Mouse (Mus musculus): Measurements from ENCODE around the gene Kcna7.

Gene Kcna7

DNA sequence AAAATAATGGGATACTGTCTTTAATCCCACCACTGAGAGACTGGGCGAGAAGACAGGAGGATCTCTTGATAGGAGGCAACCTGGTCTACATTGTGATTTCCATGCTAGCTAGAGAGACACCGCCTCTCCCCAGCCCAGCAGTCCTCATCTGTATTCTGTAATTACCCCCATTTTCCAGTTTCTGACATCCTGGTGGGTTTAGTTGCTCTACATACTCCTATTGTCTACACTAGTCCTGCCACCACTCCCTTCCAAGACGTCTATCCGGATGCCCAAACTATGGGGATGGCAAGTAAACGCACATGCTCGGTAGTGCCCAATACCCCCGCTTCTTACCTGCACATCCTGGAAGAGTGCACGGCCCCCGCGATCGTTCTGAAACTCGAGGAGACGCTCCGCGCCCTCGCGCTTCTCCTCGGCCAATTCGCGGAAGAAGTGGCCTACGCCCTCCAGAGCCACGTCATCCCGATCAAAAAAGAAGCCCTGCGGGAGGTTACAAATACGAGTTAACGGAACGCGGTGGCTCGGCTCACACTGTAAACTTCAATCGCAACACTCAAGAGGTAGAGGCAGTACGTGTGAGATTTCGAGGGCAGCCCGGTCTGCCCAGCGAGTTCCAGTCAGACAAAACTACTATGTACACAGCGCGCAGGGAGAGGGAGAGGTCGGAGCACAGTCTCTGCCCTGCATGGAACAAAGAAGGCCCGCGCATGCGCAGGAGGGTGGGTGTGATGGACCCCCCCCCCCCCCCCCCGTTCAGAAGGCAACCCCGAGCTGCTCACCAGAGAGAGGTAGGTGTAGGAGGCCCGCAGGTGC, 53.5 kb downstream of the Kcna7 start:
- peak; percentile 73 for DNase-seq (ENCODE audit: low read depth, low spot score)

All from ES-CJ7 (cell line).